Mouse (Mus musculus) liver, postnatal 0 days (tissue): ENCODE measurements around the gene Anxa9.

Source experiments
- CTCF ChIP-seq: sonication (generic); IDR thresholded peaks from 2 replicates; pipeline ENCODE4 v1.5.1; 2016; ENCODE audit warnings: antibody characterized with exemption, low read depth
- EP300 ChIP-seq: IDR thresholded peaks from 2 replicates; pipeline ENCODE4 v1.6.1; 2016; ENCODE audit warnings: antibody characterized with exemption, low read depth, mild to moderate bottlenecking

DNA sequence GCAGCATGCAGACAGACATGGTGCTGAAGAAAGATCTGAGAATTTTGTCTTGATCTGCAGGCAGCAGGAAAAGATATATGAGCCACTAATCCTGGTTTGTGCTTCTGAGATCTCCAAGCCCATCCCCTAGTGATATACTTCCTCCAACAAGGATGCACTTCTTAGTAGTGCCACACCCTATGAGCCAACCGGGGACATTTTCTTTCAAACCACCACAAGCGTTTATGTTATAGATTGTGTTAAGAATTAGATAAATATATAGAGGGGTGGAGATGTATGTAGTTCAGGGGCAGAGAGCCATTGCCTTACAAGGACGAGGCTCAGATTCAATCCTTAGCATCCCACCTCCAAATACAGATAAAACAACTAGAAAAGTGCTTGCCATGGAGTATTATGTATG, 3.5 kb upstream of the Anxa9 start:
- no peak for TF ChIP-seq CTCF
- TF ChIP-seq EP300, result no peak
